Mouse (Mus musculus) embryonic facial prominence, embryonic 15.5 days (tissue): Measurements from ENCODE around the gene Evl. TPM values are rescaled to one million over a fixed set of nuclear protein-coding genes. Genes with fewer than 3 reads are reported as not detected.
A peak's percentile ranks its signal among the peaks of the same experiment; 100 is the strongest.
"Not testable (repeated sequence)": the region's sequence is repeated elsewhere in the genome, so short reads cannot be mapped to it uniquely, and the experiment has no call there.

ENCODE experiments used
- ATAC-seq: fragments of 200-750 bp; cut with Nextera tagmentation; 2 replicates; pipeline ENCODE4 v1.8.0; 2017; ENCODE audit warnings: low read depth, moderate TSS enrichment; ENCODE audit not compliant: insufficient number of reproducible peaks, low FRiP score, low TSS enrichment
- H3K27ac ChIP-seq: fragments of 300-500 bp; sonication (generic); replicated peaks from 2 replicates; pipeline ENCODE4 v1.5.1; 2015; ENCODE audit warnings: mild to moderate bottlenecking, inconsistent platforms
- H3K27me3 ChIP-seq: fragments of 300-500 bp; sonication (generic); 2 replicates; pipeline ENCODE4 v1.6.1; 2015; ENCODE audit warnings: inconsistent platforms
- H3K36me3 ChIP-seq: fragments of 300-500 bp; sonication (generic); 2 replicates; pipeline ENCODE4 v1.6.1; 2015; ENCODE audit warnings: mild to moderate bottlenecking, inconsistent platforms
- H3K4me1 ChIP-seq: fragments of 300-500 bp; sonication (generic); 2 replicates; pipeline ENCODE4 v1.6.1; 2015; ENCODE audit warnings: inconsistent platforms
- H3K4me2 ChIP-seq: fragments of 300-500 bp; sonication (generic); replicated peaks from 2 replicates; pipeline ENCODE4 v1.6.1; 2015; ENCODE audit warnings: mild to moderate bottlenecking, inconsistent platforms
- H3K4me3 ChIP-seq: fragments of 300-500 bp; sonication (generic); replicated peaks from 2 replicates; pipeline ENCODE4 v1.5.1; 2015; ENCODE audit warnings: mild to moderate bottlenecking, inconsistent platforms
- H3K9ac ChIP-seq: fragments of 300-500 bp; sonication (generic); 2 replicates; pipeline ENCODE4 v1.6.1; 2015; ENCODE audit warnings: inconsistent platforms
- H3K9me3 ChIP-seq: fragments of 300-500 bp; sonication (generic); replicated peaks from 2 replicates; pipeline ENCODE4 v1.6.1; 2016; ENCODE audit warnings: inconsistent platforms
- WGBS: fragments of 180-500 bp; shearing (Covaris S2); methylation state at CpG from one replicate; pipeline ENCODE4 v1.1.7; 2015; 5-methylcytosine and 5-hydroxymethylcytosine counted together
- microRNA counts: library from miRNA; unstranded; fragments of <30 nt; microRNA quantifications from one replicate; lab custom pipeline; 2016
- microRNA-seq: library from miRNA; unstranded; fragments of <30 nt; microRNA quantifications from one replicate; pipeline ENCODE4, GENCODE M21; 2016; ENCODE audit warnings: borderline number of aligned reads
- polyA plus RNA-seq: library from polyadenylated mRNA; unstranded; fragments of >200 nt; fragmentation: Nextera tagmentation; extraction: Ambion mirVana; gene quantifications from 2 replicates; pipeline ENCODE4 v1.2.1, GENCODE M21; 2015

The Evl gene
- polyA plus RNA-seq, 1 experiment from 2014 or later, result 63.4 TPM

DNA sequence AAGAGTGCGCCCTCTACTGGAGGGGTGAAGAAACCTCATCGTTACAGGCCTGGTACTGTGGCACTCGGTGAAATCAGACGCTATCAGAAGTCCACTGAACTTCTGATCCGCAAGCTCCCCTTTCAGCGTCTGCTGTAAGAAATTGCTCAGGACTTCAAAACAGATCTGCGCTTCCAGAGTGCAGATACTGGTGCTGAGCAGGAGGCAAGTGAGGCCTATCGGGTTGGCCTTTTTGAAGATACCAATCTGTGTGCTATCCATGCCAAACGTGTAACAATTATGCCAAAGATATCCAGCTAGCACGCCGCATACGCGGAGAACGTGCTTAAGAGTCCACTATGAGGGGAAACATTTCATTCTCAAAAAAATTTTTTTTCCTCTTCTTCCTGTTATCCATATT, 159.5 kb downstream of the Evl start:
- 92% methylated on average over 14 of the region's 14 CpGs for WGBS
- not testable (repeated sequence) for ATAC-seq, H3K36me3 ChIP-seq, H3K9me3 ChIP-seq, H3K27ac ChIP-seq, H3K4me2 ChIP-seq, H3K4me1 ChIP-seq, H3K27me3 ChIP-seq, H3K9ac ChIP-seq, H3K4me3 ChIP-seq

DNA sequence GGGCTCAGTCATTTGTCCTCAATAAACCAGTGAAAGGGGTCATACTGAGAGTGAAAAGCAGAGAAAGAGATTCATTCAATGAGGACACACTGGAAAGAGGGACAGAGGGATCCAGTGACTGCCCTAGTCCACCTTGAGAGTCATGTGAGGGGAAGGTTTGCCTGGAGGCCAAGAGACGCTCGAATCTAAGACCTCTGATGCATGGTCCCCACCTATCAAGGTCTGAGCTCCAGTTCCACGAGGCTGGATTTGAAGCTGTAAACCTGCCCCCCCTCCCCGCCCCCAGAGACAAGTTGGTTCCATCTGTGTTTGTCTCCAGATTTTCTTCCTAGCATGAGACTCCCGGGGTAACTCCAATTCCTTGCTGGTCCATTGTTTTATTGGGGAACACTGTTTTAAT, 161.3 kb downstream of the Evl start:
- 70% methylated on average over 5 of the region's 5 CpGs for WGBS
- no peaks in the 10 kb centered on the region for H3K9me3 ChIP-seq
- H3K4me2 ChIP-seq, result no peak overlapping the region
- no peaks in the 10 kb centered on the region for H3K36me3 ChIP-seq
- no peak overlapping the region for H3K27ac ChIP-seq
- no peaks in the 10 kb centered on the region for H3K27me3 ChIP-seq
- no peak overlapping the region for H3K4me3 ChIP-seq
- H3K9ac ChIP-seq, result no peak overlapping the region
- H3K4me1 ChIP-seq, result no peaks in the 10 kb centered on the region
- no peak for ATAC-seq

GRCm38 (mm10) chr12:108718485-108718884, 164.0 kb downstream of the Evl start:
- Histone ChIP-seq H3K9me3 (no peaks in the 10 kb centered on the region), H3K4me3 (no peak overlapping the region), H3K36me3 (no peaks in the 10 kb centered on the region), H3K4me1 (no peaks in the 10 kb centered on the region), H3K9ac (no peak overlapping the region), H3K27ac (no peak overlapping the region), H3K4me2 (no peak overlapping the region), H3K27me3 (no peaks in the 10 kb centered on the region)
- ATAC-seq, result no peak
- WGBS, result 86% methylated on average over 3 of the region's 3 CpGs

- WGBS, result 93% methylated on average over 4 of the region's 4 CpGs
- no peak for ATAC-seq
- no peaks in the 10 kb centered on the region for H3K9me3 ChIP-seq
- H3K4me2 ChIP-seq, result no peak overlapping the region
- no peaks in the 10 kb centered on the region for H3K27me3 ChIP-seq
- H3K9ac ChIP-seq, result no peak overlapping the region
- no peaks in the 10 kb centered on the region for H3K4me1 ChIP-seq
- no peaks in the 10 kb centered on the region for H3K36me3 ChIP-seq
- no peak overlapping the region for H3K27ac ChIP-seq
- no peak overlapping the region for H3K4me3 ChIP-seq
Measured at GRCm38 (mm10) chr12:108722464-108722863, 167.9 kb downstream of the Evl start.

DNA sequence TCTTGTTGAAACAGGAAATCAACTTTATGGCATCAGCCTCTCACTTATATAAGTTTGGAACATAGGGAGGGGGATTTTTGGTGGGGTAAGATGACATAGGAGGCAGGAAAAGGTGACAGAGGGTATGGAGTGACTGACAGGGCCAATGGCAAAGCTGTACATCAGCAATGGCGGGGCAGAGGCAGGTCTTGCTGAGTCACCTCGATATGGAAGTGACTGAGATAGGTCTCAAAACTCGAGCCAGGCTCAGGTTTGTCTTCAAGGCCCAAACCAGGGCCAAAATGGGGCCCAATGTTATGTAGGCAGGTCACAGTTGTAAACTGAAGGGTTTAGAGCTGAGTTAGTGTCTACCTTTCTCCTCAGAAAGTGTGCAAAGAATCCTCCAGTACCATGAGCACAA, 169.3 kb downstream of the Evl start:
- 77% methylated on average over 3 of the region's 3 CpGs for WGBS
- H3K27ac ChIP-seq, result no peak overlapping the region
- ATAC-seq, result no peak

DNA sequence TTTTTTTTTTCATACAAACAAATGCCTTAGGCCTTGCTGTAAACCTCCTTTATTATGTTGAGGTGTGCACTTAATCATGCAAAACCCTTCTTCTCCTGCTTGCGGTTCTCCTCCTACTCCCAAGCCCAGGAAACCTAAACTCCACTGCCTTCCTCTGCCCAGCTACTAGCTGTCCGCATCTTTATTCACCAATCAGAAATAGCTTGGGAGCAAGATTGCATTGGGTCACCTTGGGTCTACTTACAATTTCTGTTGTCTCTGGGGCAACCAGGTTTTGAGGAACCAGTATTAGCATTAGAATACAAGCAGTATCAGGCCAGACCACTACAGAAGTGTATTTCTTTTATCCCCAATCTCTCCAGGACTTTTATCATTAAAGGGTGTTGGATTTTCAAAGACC, 179.9 kb downstream of the Evl start:
- Histone ChIP-seq H3K27me3 (no peaks in the 10 kb centered on the region), H3K27ac (no peak overlapping the region), H3K4me3 (no peak overlapping the region), H3K36me3 (no peaks in the 10 kb centered on the region), H3K4me1 (no peaks in the 10 kb centered on the region), H3K4me2 (no peak overlapping the region), H3K9ac (no peak overlapping the region), H3K9me3 (no peaks in the 10 kb centered on the region)
- ATAC-seq, result no peak
- 86% methylated on average over 2 of the region's 2 CpGs for WGBS

More for the DNA sequence above, 169.3 kb downstream of the Evl start:
- H3K27me3 ChIP-seq, result no peaks in the 10 kb centered on the region
- H3K4me3 ChIP-seq, result no peak overlapping the region
- no peaks in the 10 kb centered on the region for H3K4me1 ChIP-seq
- H3K9me3 ChIP-seq, result no peaks in the 10 kb centered on the region
- H3K9ac ChIP-seq, result no peak overlapping the region
- H3K36me3 ChIP-seq, result no peaks in the 10 kb centered on the region
- H3K4me2 ChIP-seq, result no peak overlapping the region

GRCm38 (mm10) chr12:108737838-108738237, 183.3 kb downstream of the Evl start:
- H3K4me3 ChIP-seq, result no peak overlapping the region
- H3K9me3 ChIP-seq, result no peaks in the 10 kb centered on the region
- no peak overlapping the region for H3K9ac ChIP-seq
- no peaks in the 10 kb centered on the region for H3K4me1 ChIP-seq
- no peaks in the 10 kb centered on the region for H3K36me3 ChIP-seq
- ATAC-seq, result no peak
- 88% methylated on average over 7 of the region's 7 CpGs for WGBS
- no peak overlapping the region for H3K27ac ChIP-seq
- H3K27me3 ChIP-seq, result no peaks in the 10 kb centered on the region
- no peak overlapping the region for H3K4me2 ChIP-seq

MicroRNA genes within 50 kb of the gene (microRNA counts, 519-probe panel; counts per million panel counts)
- 3,555 counts per million, percentile 84 among the panel's probes with 10 or more counts for microRNA mmu-miR-342-3p (lab: Ali Mortazavi, UCI)
- microRNA mmu-miR-342-5p (lab: Ali Mortazavi, UCI), result 1,616 counts per million, percentile 16 among the panel's probes with 10 or more counts

Small RNA genes within 50 kb of the gene (microRNA-seq; reads per million reads assigned to microRNA genes)
- not detected for gene Gm23872
- gene Mir342, result 3,142 reads per million, percentile 86 among the genes with 10 or more reads in this experiment

Other genes starting within 250 kb of the Evl start
- 0.62 and 0.67 TPM in 2 replicates for gene Hhipl1, start 248.4 kb upstream of the Evl start, polyA plus RNA-seq
- 9.5 and 10.4 TPM in 2 replicates for gene Cyp46a1, start 220.3 kb upstream of the Evl start, polyA plus RNA-seq
- gene Eml1, start 183.8 kb upstream of the Evl start, polyA plus RNA-seq, result 58.2 and 64.7 TPM in 2 replicates
- gene Degs2, start 147.6 kb downstream of the Evl start, polyA plus RNA-seq, result 1.2 and 1.9 TPM in 2 replicates
- 16.0 and 16.5 TPM in 2 replicates for gene Yy1, start 238.3 kb downstream of the Evl start, polyA plus RNA-seq